Mouse (Mus musculus) midbrain, embryonic 16.5 days (tissue): Measurements from ENCODE around the gene Pex14. TPM values are rescaled to one million over a fixed set of nuclear protein-coding genes. Genes with fewer than 3 reads are reported as not detected.

Experiments
- ATAC-seq: fragments of 200-750 bp; cut with Nextera tagmentation; 2 replicates; pipeline ENCODE4 v1.8.0; 2017; ENCODE audit warnings: moderate TSS enrichment
- H3K27ac ChIP-seq: fragments of 300-500 bp; sonication (generic); 2 replicates; pipeline ENCODE4 v1.5.1; 2014; ENCODE audit warnings: mild to moderate bottlenecking, low read length, mixed read lengths
- H3K27me3 ChIP-seq: fragments of 300-500 bp; sonication (generic); 2 replicates; pipeline ENCODE4 v1.6.1; 2014; ENCODE audit warnings: low read depth, low read length, mixed read lengths; ENCODE audit not compliant: control insufficient read depth, insufficient read depth
- H3K36me3 ChIP-seq: fragments of 300-500 bp; sonication (generic); 2 replicates; pipeline ENCODE4 v1.6.1; 2014; ENCODE audit warnings: mild to moderate bottlenecking, low read length, moderate library complexity, mixed read lengths; ENCODE audit not compliant: control insufficient read depth, insufficient read depth
- H3K4me1 ChIP-seq: fragments of 300-500 bp; sonication (generic); 2 replicates; pipeline ENCODE4 v1.6.1; 2014; ENCODE audit warnings: mild to moderate bottlenecking, low read length, mixed read lengths; ENCODE audit not compliant: control insufficient read depth, insufficient read depth
- H3K4me2 ChIP-seq: fragments of 300-500 bp; sonication (generic); 2 replicates; pipeline ENCODE4 v1.6.1; 2014; ENCODE audit warnings: mild to moderate bottlenecking, low read length, mixed read lengths
- H3K4me3 ChIP-seq: fragments of 300-500 bp; sonication (generic); 2 replicates; pipeline ENCODE4 v1.5.1; 2014; ENCODE audit warnings: low read depth, mild to moderate bottlenecking, low read length, moderate library complexity, mixed read lengths
- H3K9ac ChIP-seq: fragments of 300-500 bp; sonication (generic); 2 replicates; pipeline ENCODE4 v1.6.1; 2014; ENCODE audit warnings: low read depth, low read length, mixed read lengths
- H3K9me3 ChIP-seq: fragments of 300-500 bp; sonication (generic); replicated peaks from 2 replicates; pipeline ENCODE4 v1.6.1; 2014; ENCODE audit warnings: mild to moderate bottlenecking, low read length, mixed read lengths; ENCODE audit not compliant: control insufficient read depth, poor library complexity, severe bottlenecking
- WGBS: fragments of 180-500 bp; shearing (Covaris S2); extraction: QIAGEN DNeasy Blood & Tissue Kit; methylation state at CpG from one replicate; pipeline ENCODE4 v1.1.7; 2014; 5-methylcytosine and 5-hydroxymethylcytosine counted together
- polyA plus RNA-seq: library from polyadenylated mRNA; unstranded; fragments of >200 nt; fragmentation: Nextera tagmentation; extraction: Ambion mirVana; gene quantifications from 2 replicates; pipeline ENCODE4 v1.2.1, GENCODE M21; 2015

Gene Pex14
- polyA plus RNA-seq, 1 experiment from 2014 or later = 57.0 TPM

DNA sequence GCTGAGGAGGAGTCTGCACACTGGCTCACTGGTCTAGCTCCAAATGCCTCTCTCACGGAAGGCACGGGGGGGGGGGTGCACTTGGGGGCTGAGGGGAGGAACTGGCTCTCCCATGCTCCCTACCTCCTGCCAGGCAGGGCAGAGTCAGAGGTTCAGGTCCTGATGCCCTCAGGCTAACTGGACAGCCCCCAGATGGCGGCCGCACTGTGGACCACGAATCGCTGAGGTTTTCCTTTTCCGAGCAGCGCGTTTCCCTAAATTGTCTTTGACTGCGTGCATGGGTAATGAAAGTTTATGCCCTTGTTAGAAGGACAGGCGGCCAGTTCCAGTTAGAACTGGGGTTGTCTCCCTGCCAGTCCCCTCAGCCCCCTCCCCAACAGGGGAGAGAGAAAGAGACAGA lies 179.1 kb downstream of the Pex14 start:
- 59% methylated on average over 11 of the region's 11 CpGs for WGBS
- Histone ChIP-seq H3K4me1 (peaks cover 38% of the 10 kb centered on the region), H3K27ac (no peak overlapping the region), H3K27me3 (peaks cover 9% of the 10 kb centered on the region; the same call in 1 of the 2 replicates), H3K9ac (no peak overlapping the region), H3K9me3 (no peaks in the 10 kb centered on the region), H3K4me3 (no peak overlapping the region), H3K36me3 (no peaks in the 10 kb centered on the region), H3K4me2 (no peak overlapping the region)
- no peak for ATAC-seq

DNA sequence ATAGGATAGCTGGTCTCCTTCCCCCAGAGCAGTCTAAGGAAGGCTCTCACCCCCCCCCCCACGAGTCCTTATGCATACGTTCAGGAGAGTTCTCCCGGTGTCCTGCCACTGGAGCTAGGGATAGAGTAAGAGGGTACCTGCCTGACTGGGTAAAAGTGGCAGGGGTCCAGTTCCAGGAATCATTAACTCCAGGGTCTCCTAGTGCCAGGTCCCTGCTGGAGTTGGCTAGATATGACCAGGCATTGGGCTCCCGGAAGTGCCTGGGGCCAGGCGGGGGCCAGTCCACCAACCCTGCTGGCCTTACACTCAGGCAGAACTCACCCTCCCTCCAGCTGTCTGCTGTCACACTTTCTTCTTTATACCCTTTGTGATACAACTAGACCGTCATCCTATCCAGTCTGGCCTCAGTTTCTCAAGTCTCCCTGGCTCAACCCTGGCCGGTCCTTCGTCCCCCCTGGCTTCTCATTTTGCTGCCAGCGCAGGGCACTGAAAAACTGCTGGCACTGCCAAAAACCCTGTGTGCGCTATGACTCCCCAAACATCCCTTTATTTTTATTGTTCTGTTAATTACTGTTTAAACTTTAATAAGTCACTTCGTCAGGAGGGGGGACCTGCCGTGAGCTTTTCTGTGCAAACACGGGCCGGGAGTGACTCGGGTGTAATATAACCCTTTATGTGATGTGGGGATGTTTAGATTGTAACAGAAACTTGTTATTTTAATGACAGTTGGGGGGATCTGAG lies 180.8 kb downstream of the Pex14 start:
- H3K4me3 ChIP-seq = no peak overlapping the region
- H3K27me3 ChIP-seq = peaks cover 6% of the 10 kb centered on the region; the same call in 1 of the 2 replicates
- peaks cover 26% of the 10 kb centered on the region for H3K4me1 ChIP-seq
- H3K36me3 ChIP-seq = no peaks in the 10 kb centered on the region
- H3K9ac ChIP-seq = no peak overlapping the region
- no peaks in the 10 kb centered on the region for H3K9me3 ChIP-seq
- no peak for ATAC-seq
- H3K4me2 ChIP-seq = no peak overlapping the region
- H3K27ac ChIP-seq = no peak overlapping the region
- WGBS = 70% methylated on average over 15 of the region's 15 CpGs

DNA sequence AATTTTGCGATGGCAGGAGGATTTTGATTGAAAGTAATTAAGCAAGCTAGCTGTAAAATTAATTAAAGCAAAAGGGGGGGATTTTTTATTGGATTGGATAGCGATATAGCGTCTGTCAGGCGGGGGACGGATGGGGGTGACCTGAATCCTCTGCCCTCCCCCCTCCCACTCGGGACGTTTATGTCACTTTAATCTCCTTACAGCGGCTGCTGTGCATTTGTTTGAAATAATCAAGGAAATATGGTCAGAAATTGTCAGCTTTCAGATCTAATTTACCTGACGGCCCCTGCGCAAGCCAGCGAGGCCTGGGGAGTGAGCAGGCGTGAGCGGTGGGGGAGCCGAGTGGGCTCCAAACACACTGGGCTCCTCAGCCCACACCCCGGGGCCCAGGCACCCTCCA lies 183.8 kb downstream of the Pex14 start:
- H3K4me2 ChIP-seq = no peak overlapping the region
- WGBS = 57% methylated on average over 15 of the region's 15 CpGs
- no peaks in the 10 kb centered on the region for H3K9me3 ChIP-seq
- H3K27ac ChIP-seq = no peak overlapping the region
- no peaks in the 10 kb centered on the region for H3K36me3 ChIP-seq
- H3K9ac ChIP-seq = no peak overlapping the region
- H3K4me1 ChIP-seq = peaks cover 8% of the 10 kb centered on the region
- no peak overlapping the region for H3K4me3 ChIP-seq
- no peak for ATAC-seq
- peaks cover 12% of the 10 kb centered on the region; the same call in 1 of the 2 replicates for H3K27me3 ChIP-seq

- no peak overlapping the region for H3K4me3 ChIP-seq
- H3K4me1 ChIP-seq = peaks cover 5% of the 10 kb centered on the region; the same call in 1 of the 2 replicates
- no peak overlapping the region for H3K9ac ChIP-seq
- H3K9me3 ChIP-seq = no peaks in the 10 kb centered on the region
- no peak overlapping the region for H3K4me2 ChIP-seq
- H3K36me3 ChIP-seq = no peaks in the 10 kb centered on the region
- ATAC-seq = peak; percentile 69
- 30% methylated on average over 10 of the region's 10 CpGs for WGBS
- no peak overlapping the region for H3K27ac ChIP-seq
- peaks cover 10% of the 10 kb centered on the region; the same call in 1 of the 2 replicates for H3K27me3 ChIP-seq
Observed at GRCm38 (mm10) chr4:148914863-148915622, 184.6 kb downstream of the Pex14 start.

- H3K4me1 ChIP-seq = peaks cover 5% of the 10 kb centered on the region; the same call in 1 of the 2 replicates
Observed at GRCm38 (mm10) chr4:148912826-148913590, 186.7 kb downstream of the Pex14 start.

DNA sequence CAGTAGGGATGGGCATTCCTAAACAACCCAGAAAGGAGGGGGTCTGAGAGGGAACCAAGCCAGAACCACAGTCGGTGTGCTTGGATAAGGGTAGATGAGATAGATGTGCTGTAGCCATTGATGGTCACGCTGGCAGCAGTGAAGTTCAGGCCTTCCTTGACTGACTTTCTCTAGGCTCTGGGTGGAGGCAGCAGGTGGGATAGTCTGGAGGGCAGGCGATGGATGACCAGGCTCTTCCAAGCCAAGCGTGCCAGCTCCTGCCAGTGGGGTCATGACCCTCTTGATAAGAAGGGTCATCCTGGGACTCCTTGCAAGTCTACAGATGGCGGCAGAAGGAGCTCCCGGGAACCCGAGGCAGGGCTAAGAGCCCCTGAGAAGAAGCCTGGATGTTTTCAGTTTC lies 187.5 kb downstream of the Pex14 start:
- H3K27me3 ChIP-seq = peaks cover 8% of the 10 kb centered on the region
- 62% methylated on average over 7 of the region's 7 CpGs for WGBS

More at GRCm38 (mm10) chr4:148912826-148913590, 186.7 kb downstream of the Pex14 start:
- no peak for ATAC-seq
- no peaks in the 10 kb centered on the region for H3K9me3 ChIP-seq
- no peaks in the 10 kb centered on the region for H3K36me3 ChIP-seq
- H3K9ac ChIP-seq = no peak overlapping the region
- peaks cover 7% of the 10 kb centered on the region; the same call in 1 of the 2 replicates for H3K27me3 ChIP-seq
- no peak overlapping the region for H3K27ac ChIP-seq
- no peak overlapping the region for H3K4me3 ChIP-seq
- 57% methylated on average over 8 of the region's 8 CpGs for WGBS
- H3K4me2 ChIP-seq = no peak overlapping the region

More for the DNA sequence above, 187.5 kb downstream of the Pex14 start:
- H3K4me3 ChIP-seq = no peak overlapping the region
- no peak overlapping the region for H3K4me2 ChIP-seq
- H3K4me1 ChIP-seq = peaks cover 5% of the 10 kb centered on the region; the same call in 1 of the 2 replicates
- H3K36me3 ChIP-seq = no peaks in the 10 kb centered on the region
- H3K9me3 ChIP-seq = no peaks in the 10 kb centered on the region
- no peak overlapping the region for H3K27ac ChIP-seq
- H3K9ac ChIP-seq = no peak overlapping the region
- ATAC-seq = no peak

Other genes starting within 250 kb of the Pex14 start
- 22.8 and 23.3 TPM in 2 replicates for gene Dffa, start 4.3 kb upstream of the Pex14 start, polyA plus RNA-seq
- 0.45 and 0.77 TPM in 2 replicates for gene Cort, start 26.9 kb upstream of the Pex14 start, polyA plus RNA-seq
- 17.7 and 18.9 TPM in 2 replicates for gene Cenps, start 37.8 kb upstream of the Pex14 start, polyA plus RNA-seq
- 110 and 114 TPM in 2 replicates for gene Pgd, start 66.9 kb upstream of the Pex14 start, polyA plus RNA-seq
- 118 and 142 TPM in 2 replicates for gene Kif1b, start 207.8 kb upstream of the Pex14 start, polyA plus RNA-seq